Mouse (Mus musculus) cortical plate, adult 2 months (tissue): ENCODE data around the gene Ube2m.

Experiments used
- CTCF ChIP-seq: fragments of 200-500 bp; IDR thresholded peaks from 2 replicates; pipeline ENCODE4 v1.5.1; 2011; ENCODE audit warnings: mild to moderate bottlenecking, control low read depth, low read length; ENCODE audit not compliant: insufficient read depth; ENCODE audit errors: extremely low read depth
- POLR2A ChIP-seq: fragments of 200-500 bp; IDR thresholded peaks from 2 replicates; pipeline ENCODE4 v1.6.1; 2011; ENCODE audit warnings: mild to moderate bottlenecking, low read length, control low read depth; ENCODE audit not compliant: insufficient read depth; ENCODE audit errors: extremely low read depth

DNA sequence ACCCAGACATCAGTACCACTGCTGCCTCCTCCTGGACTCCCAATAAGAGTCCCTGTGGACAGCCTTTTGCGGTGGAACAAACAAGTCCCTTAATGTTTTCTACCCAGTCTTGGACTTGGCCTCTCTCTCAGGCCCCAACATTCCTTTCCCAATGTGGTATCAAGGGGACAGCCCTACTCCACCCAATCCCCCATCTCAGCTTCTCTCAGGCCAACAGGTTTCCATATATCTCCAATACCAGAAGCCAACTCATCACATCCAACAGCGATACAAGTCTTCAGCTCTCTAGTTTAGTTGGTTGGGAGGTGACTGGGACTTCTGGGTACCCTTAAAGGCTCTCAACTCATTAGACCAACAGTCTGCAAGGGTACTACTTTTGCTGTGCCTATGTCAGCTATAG lies 15.4 kb upstream of the Ube2m start:
- TF ChIP-seq POLR2A (no peak), CTCF (no peak)
